Mouse (Mus musculus): Measurements from ENCODE around the gene Polr3gl.

DNA sequence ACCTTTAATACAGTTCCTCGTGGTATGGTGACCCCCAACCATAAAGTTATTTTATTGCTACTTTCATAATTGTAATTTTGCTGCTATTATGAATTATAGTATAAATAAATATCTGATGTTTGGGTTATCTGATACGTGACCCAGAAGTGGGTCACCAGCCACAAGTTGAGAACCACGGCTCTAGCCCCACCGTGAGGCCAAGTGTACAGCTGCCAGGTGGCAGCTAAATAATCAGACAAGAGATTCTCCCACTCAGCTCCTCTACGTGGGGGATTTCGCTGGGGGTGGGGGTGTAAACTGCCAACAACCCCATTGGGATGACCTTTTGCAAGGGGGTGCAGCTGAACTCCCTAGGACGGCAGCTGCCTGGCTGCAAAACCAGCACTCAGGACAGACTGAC is 61.9 kb downstream of the Polr3gl start:
- TF ChIP-seq CTCF (IDR thresholded peaks at IDR 0.05; ENCODE audit: borderline replicate concordance, insufficient read depth, low read length) (no peak), POLR2A (IDR thresholded peaks at IDR 0.05; ENCODE audit: low read depth, low read length) (no peak)

Measured in embryonic fibroblast, embryonic 13.5 days (primary cell).